Mouse (Mus musculus) spleen, postnatal 14 days (tissue): Measurements from ENCODE around the gene Mmp2.
A peak's percentile ranks its signal among the peaks of the same experiment; 100 is the strongest.
"Not testable (repeated sequence)": the region's sequence is repeated elsewhere in the genome, so short reads cannot be mapped to it uniquely, and the experiment has no call there.

Experiments used
- DNase-seq, 2 experiments: peaks; one replicate each; pipeline ENCODE4 v3.0.0; 2021 to 2022; ENCODE audit warnings: low spot score in 2 of 2

Mmp2 gene

GRCm38 (mm10) chr8:92827243-92828034 is at the start of gene Mmp2:
TSS of gene Mmp2 (plus strand) at chr8:92827291.
- DNase-seq: no peak

- DNase-seq: no peak
Observed at GRCm38 (mm10) chr8:92780976-92781375, 46.1 kb upstream of the Mmp2 start.

- DNase-seq: no peak
Observed at GRCm38 (mm10) chr8:92783906-92784610, 43.0 kb upstream of the Mmp2 start.

GRCm38 (mm10) chr8:92790835-92791234 is 36.3 kb upstream of the Mmp2 start:
- DNase-seq: no peak

GRCm38 (mm10) chr8:92791999-92792398 is 35.1 kb upstream of the Mmp2 start:
- DNase-seq: not testable (repeated sequence)

GRCm38 (mm10) chr8:92793852-92794580 is 33.1 kb upstream of the Mmp2 start:
- no peak for DNase-seq

- DNase-seq: no peak
Observed at GRCm38 (mm10) chr8:92797527-92797931, 29.6 kb upstream of the Mmp2 start.

- no peak for DNase-seq
Observed at GRCm38 (mm10) chr8:92799406-92799805, 27.7 kb upstream of the Mmp2 start.

GRCm38 (mm10) chr8:92801231-92801630 is 25.9 kb upstream of the Mmp2 start:
- DNase-seq: no peak

GRCm38 (mm10) chr8:92802591-92802990 is 24.5 kb upstream of the Mmp2 start:
- no peak for DNase-seq

- DNase-seq: no peak
Observed at GRCm38 (mm10) chr8:92812773-92813172, 14.3 kb upstream of the Mmp2 start.

GRCm38 (mm10) chr8:92815661-92816060 is 11.4 kb upstream of the Mmp2 start:
- DNase-seq: no peak

- DNase-seq: peak; percentile 13 to 61
Observed at GRCm38 (mm10) chr8:92817928-92818818, 8.9 kb upstream of the Mmp2 start.

GRCm38 (mm10) chr8:92821151-92821550 is 5.9 kb upstream of the Mmp2 start:
- DNase-seq: no peak

- DNase-seq: no peak
Observed at GRCm38 (mm10) chr8:92822386-92822785, 4.7 kb upstream of the Mmp2 start.

GRCm38 (mm10) chr8:92825991-92826390 is 1.1 kb upstream of the Mmp2 start:
- DNase-seq: no peak

- no peak for DNase-seq
Observed at GRCm38 (mm10) chr8:92828251-92828743, 1.2 kb downstream of the Mmp2 start.

GRCm38 (mm10) chr8:92834065-92834731 is 7.1 kb downstream of the Mmp2 start:
- no peak for DNase-seq

- DNase-seq: no peak
Observed at GRCm38 (mm10) chr8:92834786-92835500, 7.9 kb downstream of the Mmp2 start.

GRCm38 (mm10) chr8:92835901-92836300 is 8.8 kb downstream of the Mmp2 start:
- no peak for DNase-seq
